Mouse (Mus musculus): ENCODE results near the gene Cpsf3. TPM values are rescaled to one million over a fixed set of nuclear protein-coding genes. Genes with fewer than 3 reads are reported as not detected.

Gene Cpsf3
- 91.5 to 115 TPM (median 105 TPM) in 4 replicates for total RNA-seq (2023)

GRCm38 (mm10) chr12:21284761-21285441 lies at the start of gene Cpsf3:
Gene Cpsf3, plus strand, starts transcription at chr12:21285391.

GRCm38 (mm10) chr12:21286243-21286622 lies 1.0 kb downstream of the Cpsf3 start, which contains the start of gene Itgb1bp1:
Gene Itgb1bp1, minus strand, starts transcription at chr12:21286284.

GRCm38 (mm10) chr12:21315923-21316868 lies 31.0 kb downstream of the Cpsf3 start, which contains the start of gene Iah1:
Gene Iah1, plus strand, starts transcription at chr12:21316389.

Other genes starting within 250 kb of the Cpsf3 start
- gene Itgb1bp1, start 893 bp downstream of the Cpsf3 start, total RNA-seq (2023): 25.7 to 47.3 TPM (median 42.1 TPM) in 4 replicates
- gene Iah1, start 31.0 kb downstream of the Cpsf3 start, total RNA-seq (2023): 37.0 to 46.5 TPM (median 41.2 TPM) in 4 replicates
- 102 to 124 TPM (median 119 TPM) in 4 replicates for gene Adam17, start 88.2 kb downstream of the Cpsf3 start, total RNA-seq (2023)
- 169 to 187 TPM (median 172 TPM) in 4 replicates for gene Ywhaq, start 132.2 kb downstream of the Cpsf3 start, total RNA-seq (2023)